Comparison of ENCODE assay signal across 9 mouse cellular contexts in the genomic region with DNA sequence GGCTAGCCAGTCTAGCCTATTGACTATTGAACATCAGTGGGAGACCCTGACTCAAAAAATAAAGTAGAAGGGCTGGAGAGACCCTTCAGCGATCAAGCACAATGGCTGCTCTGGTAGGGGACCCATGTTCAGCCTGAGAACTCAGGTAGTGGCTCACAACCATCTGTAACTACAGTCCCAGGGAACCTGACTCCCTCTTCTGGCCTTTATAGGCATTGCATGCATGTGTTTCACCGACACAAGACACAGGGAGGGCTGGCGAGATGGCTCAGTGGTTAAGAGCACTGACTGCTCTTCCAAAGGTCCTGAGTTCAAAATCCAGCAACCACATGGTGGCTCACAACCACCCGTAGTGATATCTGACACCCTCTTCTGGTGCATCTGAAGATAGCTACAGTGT. TPM values are rescaled to one million over a fixed set of nuclear protein-coding genes. Genes with fewer than 3 reads are reported as not detected.
DNase-seq lines count a peak whose midpoint lies in the region; ATAC-seq and TF ChIP-seq lines count a peak whose summit lies in the region.
"Had no signal": no experiment of that assay in that cellular context is flagged by ENCODE, and none has a peak within 500 bp of the region (broad histone marks: within the 10 kb centered on the region; RNA-seq: fewer than 3 reads in every experiment).

No protein-coding gene starts in this region.

- peak; percentile 30 for DNase-seq in kidney, adult 2 months
- peak; percentile 84 for DNase-seq in CD4-positive, CD25-positive, alpha-beta regulatory T cell, adult 2 months (ENCODE audit: low read depth, low spot score)
- peak; percentile 35 for DNase-seq in MEL-GATA-1-ER (ENCODE audit: extremely low read depth, low read depth)
- peak; percentile 67 for DNase-seq in embryonic facial prominence, embryonic 11.5 days (ENCODE audit: low spot score)
- DNase-seq in mesoderm, embryonic 11.5 days (ENCODE audit: low read depth, low spot score), result peak; percentile 59
- no peak for DNase-seq in gastrocnemius, postnatal 14 days

- H3K4me3 ChIP-seq in kidney, adult 2 months (ENCODE audit: insufficient read depth, low read depth, low read length), result no peak overlapping the region
- no peak overlapping the region for H3K4me3 ChIP-seq in kidney, embryonic 16.5 days (ENCODE audit: low read length)
- H3K4me3 ChIP-seq in embryonic facial prominence, embryonic 11.5 days (ENCODE audit: low read depth, low read length), result no peak overlapping the region

- no peak overlapping the region for H3K4me2 ChIP-seq in kidney, embryonic 16.5 days (replicated peaks; ENCODE audit: low read depth, low read length)
- no peak overlapping the region for H3K4me2 ChIP-seq in embryonic facial prominence, embryonic 11.5 days (ENCODE audit: low read depth, low read length)

- intact Hi-C loops in gastrocnemius, postnatal 14 days (cut with DNase I; ENCODE audit: low total_unique reads), result no loop called here

- no peak for ATAC-seq in kidney, embryonic 16.5 days (ENCODE audit: low FRiP score, low TSS enrichment)
- no peak for ATAC-seq in embryonic facial prominence, embryonic 11.5 days (replicated peaks; ENCODE audit: insufficient number of reproducible peaks, low FRiP score, low TSS enrichment, low read depth)

- H3K27me3 ChIP-seq in kidney, adult 2 months (replicated peaks; ENCODE audit: control insufficient read depth, insufficient read depth, low read length), result no peaks in the 10 kb centered on the region
- no peaks in the 10 kb centered on the region for H3K27me3 ChIP-seq in kidney, embryonic 16.5 days (ENCODE audit: insufficient read depth, low read length)
- H3K27me3 ChIP-seq in embryonic facial prominence, embryonic 11.5 days (ENCODE audit: control insufficient read depth, insufficient read depth, low read length), result no peaks in the 10 kb centered on the region

- TF ChIP-seq CTCF in kidney, adult 2 months (conservative IDR thresholded peaks at IDR 0.05; ENCODE audit: insufficient read depth, insufficient read length, low read depth, low read length), result peak; percentile 47

- H3K9me3 ChIP-seq in kidney, embryonic 16.5 days (ENCODE audit: low read length), result no peaks in the 10 kb centered on the region
- no peaks in the 10 kb centered on the region for H3K9me3 ChIP-seq in embryonic facial prominence, embryonic 11.5 days (replicated peaks; ENCODE audit: control insufficient read depth, low read length)

- WGBS in kidney, adult 2 months, result 26% methylated on average over 4 of the region's 4 CpGs
- WGBS in kidney, embryonic 16.5 days, result 32% methylated on average over 4 of the region's 4 CpGs
- 24% methylated on average over 4 of the region's 4 CpGs for WGBS in embryonic facial prominence, embryonic 11.5 days

- TF ChIP-seq POLR2A in kidney, adult 2 months (IDR thresholded peaks at IDR 0.05; ENCODE audit: low read depth, low read length), result no peak

- no peaks in the 10 kb centered on the region for H3K4me1 ChIP-seq in kidney, adult 2 months (ENCODE audit: control insufficient read depth, insufficient read depth, low read length)
- H3K4me1 ChIP-seq in kidney, embryonic 16.5 days (ENCODE audit: insufficient read depth, low read length), result no peaks in the 10 kb centered on the region
- H3K4me1 ChIP-seq in embryonic facial prominence, embryonic 11.5 days (ENCODE audit: control insufficient read depth, insufficient read depth, low read length), result no peaks in the 10 kb centered on the region

- no peak overlapping the region for H3K27ac ChIP-seq in kidney, adult 2 months (ENCODE audit: insufficient read depth, low read depth, low read length)
- H3K27ac ChIP-seq in kidney, embryonic 16.5 days (ENCODE audit: low read length), result no peak overlapping the region
- H3K27ac ChIP-seq in embryonic facial prominence, embryonic 11.5 days (replicated peaks; ENCODE audit: low read depth, low read length), result no peak overlapping the region

- no peak overlapping the region for H3K9ac ChIP-seq in kidney, embryonic 16.5 days (replicated peaks; ENCODE audit: low read length)
- no peak overlapping the region for H3K9ac ChIP-seq in embryonic facial prominence, embryonic 11.5 days (replicated peaks; ENCODE audit: low read length)

- H3K36me3 ChIP-seq in kidney, adult 2 months (ENCODE audit: control insufficient read depth, insufficient read depth, low read length), result no peaks in the 10 kb centered on the region
- H3K36me3 ChIP-seq in kidney, embryonic 16.5 days (ENCODE audit: insufficient read depth, low read length), result no peaks in the 10 kb centered on the region
- H3K36me3 ChIP-seq in embryonic facial prominence, embryonic 11.5 days (replicated peaks; ENCODE audit: control insufficient read depth, insufficient read depth, low read depth, low read length), result no peaks in the 10 kb centered on the region

RNA-seq across cellular contexts. Expression of a gene that starts 7.5 kb away (rescaled TPM):
- polyA plus RNA-seq in kidney, adult 2 months (2012; rRNA removed), result 3.5 and 5.5 TPM in 2 replicates
- 0.44 and 0.51 TPM in 2 replicates for polyA plus RNA-seq in kidney, embryonic 16.5 days (2015; fragmentation: Nextera tagmentation; extraction: Ambion mirVana)
- 0.17 and 0.43 TPM in 2 replicates for polyA plus RNA-seq in embryonic facial prominence, embryonic 11.5 days (2014; fragmentation: Nextera tagmentation; extraction: Ambion mirVana)
- under 1 TPM in 1 of 2 experiments, not detected in 1; 0.13 TPM for total RNA-seq in gastrocnemius, postnatal 14 days (2021)

RNA-seq across cellular contexts. Expression of a gene that starts 30.4 kb away (rescaled TPM):
- polyA plus RNA-seq in kidney, adult 2 months (2012; rRNA removed), result 1.5 and 4.4 TPM in 2 replicates
- 5.4 and 7.9 TPM in 2 replicates for polyA plus RNA-seq in kidney, embryonic 16.5 days (2015; fragmentation: Nextera tagmentation; extraction: Ambion mirVana)
- polyA plus RNA-seq in embryonic facial prominence, embryonic 11.5 days (2014; fragmentation: Nextera tagmentation; extraction: Ambion mirVana), result 3.3 TPM in 2 replicates
- under 1 TPM; 0.66 to 0.76 TPM for total RNA-seq in gastrocnemius, postnatal 14 days (2021)

RNA-seq across cellular contexts. Expression of a gene that starts 35.3 kb away (rescaled TPM):
- polyA plus RNA-seq in kidney, adult 2 months (2012; rRNA removed), result 0.38 and 2.3 TPM in 2 replicates
- polyA plus RNA-seq in kidney, embryonic 16.5 days (2015; fragmentation: Nextera tagmentation; extraction: Ambion mirVana), result 0.09 and 0.11 TPM in 2 replicates
- polyA plus RNA-seq in embryonic facial prominence, embryonic 11.5 days (2014; fragmentation: Nextera tagmentation; extraction: Ambion mirVana), result not detected in 2 replicates
- total RNA-seq in gastrocnemius, postnatal 14 days (2021), result not detected

RNA-seq across cellular contexts. Expression of a gene that starts 53.2 kb away (rescaled TPM):
- not detected in 2 replicates for polyA plus RNA-seq in kidney, adult 2 months (2012; rRNA removed)
- polyA plus RNA-seq in kidney, embryonic 16.5 days (2015; fragmentation: Nextera tagmentation; extraction: Ambion mirVana), result not detected in 2 replicates
- polyA plus RNA-seq in embryonic facial prominence, embryonic 11.5 days (2014; fragmentation: Nextera tagmentation; extraction: Ambion mirVana), result not detected in 2 replicates
- total RNA-seq in gastrocnemius, postnatal 14 days (2021), result not detected
- polyA plus RNA-seq: gonadal fat pad, adult 2 months; lung, embryonic 16.5 days had no signal
